Mouse (Mus musculus): ENCODE measurements around the gene Ptpn5.

GRCm38 (mm10) chr7:47155849-47156248, 22.4 kb upstream of the Ptpn5 start:
- TF ChIP-seq GATA1 (IDR thresholded peaks at IDR 0.05; ENCODE audit: low read length) (no peak), TAL1 (IDR thresholded peaks at IDR 0.05; ENCODE audit: low read length) (no peak)

Measured in erythroblast, embryonic 14.5 days (primary cell).